Mouse (Mus musculus) hindbrain, postnatal 0 days (tissue): ENCODE results near the gene Tgfb1. TPM values are rescaled to one million over a fixed set of nuclear protein-coding genes. Genes with fewer than 3 reads are reported as not detected.

ENCODE experiments used
- ATAC-seq: fragments of 200-750 bp; cut with Nextera tagmentation; 2 replicates; pipeline ENCODE4 v1.8.0; 2017; ENCODE audit warnings: mild to moderate bottlenecking, moderate TSS enrichment, moderate library complexity
- DNase-seq: peaks from one replicate; pipeline ENCODE4 v3.0.0-alpha.2; 2015; ENCODE audit warnings: low spot score
- H3K27ac ChIP-seq: fragments of 300-500 bp; sonication (generic); 2 replicates; pipeline ENCODE4 v1.5.1; 2014; ENCODE audit warnings: mild to moderate bottlenecking
- H3K27me3 ChIP-seq: fragments of 300-500 bp; sonication (generic); 2 replicates; pipeline ENCODE4 v1.6.1; 2014; ENCODE audit warnings: low read length, mixed read lengths; ENCODE audit not compliant: insufficient read depth
- H3K36me3 ChIP-seq: fragments of 300-500 bp; sonication (generic); 2 replicates; pipeline ENCODE4 v1.6.1; 2014; ENCODE audit warnings: low read length, mixed read lengths; ENCODE audit not compliant: insufficient read depth
- H3K4me1 ChIP-seq: fragments of 300-500 bp; sonication (generic); 2 replicates; pipeline ENCODE4 v1.6.1; 2014; ENCODE audit warnings: antibody characterized with exemption, low read length, mixed read lengths; ENCODE audit not compliant: insufficient read depth
- H3K4me2 ChIP-seq: fragments of 300-500 bp; sonication (generic); 2 replicates; pipeline ENCODE4 v1.6.1; 2014; ENCODE audit warnings: low read depth, mild to moderate bottlenecking, low read length, moderate library complexity, mixed read lengths
- H3K4me3 ChIP-seq: fragments of 300-500 bp; sonication (generic); 2 replicates; pipeline ENCODE4 v1.5.1; 2014; ENCODE audit warnings: low read length
- H3K9ac ChIP-seq: fragments of 300-500 bp; sonication (generic); replicated peaks from 2 replicates; pipeline ENCODE4 v1.6.1; 2014; ENCODE audit warnings: mild to moderate bottlenecking, low read length, moderate library complexity, mixed read lengths
- H3K9me3 ChIP-seq: fragments of 300-500 bp; sonication (generic); 2 replicates; pipeline ENCODE4 v1.6.1; 2016; ENCODE audit warnings: low read length, mixed read lengths
- CTCF ChIP-seq: IDR thresholded peaks from 2 replicates; pipeline ENCODE4 v1.5.1; 2016; ENCODE audit warnings: antibody characterized with exemption, control low read depth, low read depth
- WGBS: fragments of 180-500 bp; shearing (Covaris S2); extraction: QIAGEN DNeasy Blood & Tissue Kit; methylation state at CpG from one replicate; pipeline ENCODE4 v1.1.7; 2014; 5-methylcytosine and 5-hydroxymethylcytosine counted together
- polyA plus RNA-seq: library from polyadenylated mRNA; unstranded; fragments of >200 nt; fragmentation: Nextera tagmentation; extraction: Ambion mirVana; gene quantifications from 2 replicates; pipeline ENCODE4 v1.2.1, GENCODE M21; 2015
- total RNA-seq: library from RNA; depleted of rRNA; stranded (reverse); fragments of >200 nt; gene quantifications from 2 replicates; pipeline ENCODE4 v1.2.3, GENCODE M21; 2014

The Tgfb1 gene
- total and polyA plus RNA-seq, 2 experiments from 2014 or later, result 0.98 to 2.4 TPM

DNA sequence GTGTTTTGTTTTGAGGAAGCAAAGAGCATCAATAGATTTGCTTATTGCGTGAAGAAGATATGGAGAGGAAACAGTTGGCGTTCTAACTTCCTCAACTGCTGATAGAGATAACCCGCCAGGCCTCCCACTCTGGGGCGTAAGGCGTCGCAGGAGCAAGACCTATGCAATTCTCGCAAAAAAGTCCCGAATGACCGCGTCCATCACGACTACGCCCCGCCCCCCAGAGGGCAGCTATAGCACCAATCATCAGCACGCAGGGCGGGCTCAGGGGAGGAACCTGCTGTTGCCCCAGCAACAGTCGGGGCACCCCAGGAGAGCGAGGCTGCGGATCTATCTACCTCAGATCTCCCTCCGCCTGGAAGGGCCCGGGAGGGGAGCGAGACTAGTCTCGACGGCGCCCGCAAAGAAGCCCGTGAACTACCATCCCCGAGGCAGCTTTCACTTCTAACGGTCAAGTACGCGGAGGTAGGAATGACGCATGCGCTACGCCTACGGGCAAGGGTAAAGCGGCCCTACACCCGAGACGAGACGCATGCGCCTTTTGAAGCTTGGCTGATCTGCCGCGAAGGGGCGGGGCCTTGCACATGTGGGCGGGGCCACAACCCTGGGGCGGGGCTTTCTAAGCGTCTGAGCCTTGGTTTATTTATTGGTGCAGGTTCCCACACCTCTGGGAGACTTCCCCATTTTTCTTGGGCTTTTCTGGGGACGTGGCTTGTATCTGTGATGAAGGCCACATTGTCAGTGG lies 6.1 kb upstream of the Tgfb1 start, which contains the start of gene B9d2:
Gene B9d2, plus strand, starts transcription at position 267 of the 745 bp plus-strand sequence.
- no peak; the same call in 1 of the 2 replicates for TF ChIP-seq CTCF
- Histone ChIP-seq H3K4me3 (peak within 1 kb of the TSS; percentile 57), H3K27me3 (peaks cover 2% of the 10 kb centered on the region; the same call in 1 of the 2 replicates), H3K4me2 (peak within 1 kb of the TSS; percentile 64), H3K27ac (peak within 1 kb of the TSS; percentile 94), H3K4me1 (no peaks in the 10 kb centered on the region), H3K9ac (peak within 1 kb of the TSS; percentile 68), H3K36me3 (no peaks in the 10 kb centered on the region), H3K9me3 (no peaks in the 10 kb centered on the region)
- DNase-seq (peak; percentile 97), ATAC-seq (peak; percentile 96)
- under 1% methylated on average over 46 of the region's 46 CpGs for WGBS

DNA sequence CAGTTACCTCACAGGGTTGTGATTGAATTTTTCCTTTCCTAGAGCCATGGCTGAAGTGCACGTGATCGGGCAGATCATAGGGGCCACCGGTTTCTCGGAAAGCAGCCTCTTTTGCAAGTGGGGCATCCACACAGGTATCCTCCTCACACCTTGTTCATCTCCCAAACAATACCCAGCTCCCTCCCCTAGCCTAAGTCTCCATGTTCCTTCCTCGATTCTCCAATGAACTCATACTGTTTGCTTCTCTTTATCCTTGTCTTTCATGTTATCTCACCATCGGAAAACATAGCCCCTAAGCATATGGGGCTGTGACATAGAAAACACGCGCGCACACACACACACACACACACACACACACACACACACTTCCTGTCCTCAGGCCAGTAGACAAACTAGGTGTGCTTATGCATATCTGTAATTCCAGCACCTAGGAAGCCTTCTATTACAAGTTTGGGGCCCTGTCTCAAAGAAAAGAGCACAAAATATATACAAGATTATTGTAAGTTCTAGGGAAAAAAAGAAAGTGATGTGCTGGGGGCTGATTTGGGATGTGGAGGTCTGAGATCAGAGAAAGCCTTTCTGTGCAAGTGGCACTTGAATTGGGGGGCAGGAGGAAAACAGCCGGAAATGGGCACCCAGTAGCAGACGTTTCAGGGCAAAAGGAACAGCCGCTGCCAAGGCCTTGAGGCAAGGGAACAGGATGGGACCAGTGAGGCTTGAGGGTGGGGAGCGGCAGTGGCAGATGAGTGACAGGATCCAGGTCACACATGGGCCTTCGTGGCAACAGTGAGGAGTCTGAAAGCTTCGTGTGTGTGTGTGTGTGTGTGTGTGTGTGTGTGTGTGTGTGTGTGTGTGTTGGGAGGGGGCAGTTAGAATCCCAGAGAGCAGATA lies 5.2 kb upstream of the Tgfb1 start:
- Histone ChIP-seq H3K27ac (peak overlapping the region; percentile 94), H3K4me2 (peak overlapping the region; percentile 64), H3K4me3 (peak overlapping the region; percentile 57), H3K9ac (peak overlapping the region; percentile 68), H3K4me1 (no peaks in the 10 kb centered on the region), H3K9me3 (no peaks in the 10 kb centered on the region), H3K36me3 (no peaks in the 10 kb centered on the region), H3K27me3 (peaks cover 11% of the 10 kb centered on the region)
- no peak for TF ChIP-seq CTCF
- DNase-seq, result no peak
- ATAC-seq, result no peak
- 54% methylated on average over 15 of the region's 15 CpGs for WGBS

DNA sequence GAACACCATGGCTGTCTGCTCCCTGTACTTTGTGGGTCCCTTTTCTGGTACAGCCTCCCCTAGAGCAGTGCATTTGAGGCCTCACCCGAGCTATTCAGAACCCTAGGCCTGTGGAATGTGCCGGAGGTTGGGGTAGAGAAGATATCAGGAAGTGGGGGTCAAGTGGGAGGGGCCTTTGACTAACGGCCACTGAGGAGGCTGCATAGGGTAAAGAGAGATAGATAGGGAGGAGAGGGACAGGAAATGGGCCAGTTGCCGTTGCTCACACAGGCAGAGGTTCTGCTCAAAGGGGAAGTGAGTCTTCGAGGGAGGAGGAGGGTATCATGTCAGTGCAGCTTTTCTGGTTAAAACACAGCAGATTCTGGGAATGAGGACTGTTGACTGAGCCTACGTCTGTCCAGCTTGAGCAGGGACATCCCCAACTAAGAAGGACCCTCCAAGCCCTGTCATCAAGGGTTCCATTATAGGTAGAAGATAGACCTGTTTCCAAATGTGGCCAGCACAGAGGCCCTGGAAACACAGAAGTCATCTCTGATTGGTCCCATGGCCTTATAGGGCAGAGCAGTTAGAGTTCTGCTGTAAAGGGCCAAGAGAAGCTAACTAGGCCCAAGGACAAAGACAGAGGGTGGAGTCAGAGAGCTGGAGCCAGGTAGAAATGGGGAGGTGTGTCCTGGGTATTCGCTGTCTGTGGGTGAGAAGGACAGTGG lies 3.2 kb upstream of the Tgfb1 start:
- Histone ChIP-seq H3K9me3 (no peaks in the 10 kb centered on the region), H3K36me3 (no peaks in the 10 kb centered on the region), H3K4me2 (no peak overlapping the region), H3K27me3 (peaks cover 22% of the 10 kb centered on the region), H3K4me1 (peaks cover 11% of the 10 kb centered on the region; the same call in 1 of the 2 replicates), H3K4me3 (no peak overlapping the region), H3K27ac (no peak overlapping the region), H3K9ac (no peak overlapping the region)
- ATAC-seq (no peak), DNase-seq (no peak)
- 77% methylated on average over 7 of the region's 7 CpGs for WGBS
- no peak for TF ChIP-seq CTCF

GRCm38 (mm10) chr7:25684659-25685058 lies 2.1 kb upstream of the Tgfb1 start:
- Histone ChIP-seq H3K9me3 (no peaks in the 10 kb centered on the region), H3K27me3 (peaks cover 31% of the 10 kb centered on the region), H3K4me1 (peaks cover 11% of the 10 kb centered on the region; the same call in 1 of the 2 replicates), H3K4me3 (no peak overlapping the region), H3K36me3 (no peaks in the 10 kb centered on the region), H3K4me2 (no peak overlapping the region), H3K27ac (no peak overlapping the region), H3K9ac (no peak overlapping the region)
- WGBS, result 85% methylated on average over 6 of the region's 6 CpGs
- DNase-seq (no peak), ATAC-seq (no peak)
- no peak for TF ChIP-seq CTCF

GRCm38 (mm10) chr7:25685926-25686470 lies 804 bp upstream of the Tgfb1 start:
- peak overlapping the region; percentile 45; the same call in 1 of the 2 replicates for H3K4me3 ChIP-seq
- H3K9me3 ChIP-seq, result no peaks in the 10 kb centered on the region

More at GRCm38 (mm10) chr7:25685926-25686470, 804 bp upstream of the Tgfb1 start:
- no peaks in the 10 kb centered on the region for H3K36me3 ChIP-seq
- DNase-seq, result no peak
- 74% methylated on average over 21 of the region's 21 CpGs for WGBS
- no peak overlapping the region for H3K9ac ChIP-seq
- TF ChIP-seq CTCF, result no peak
- peaks cover 38% of the 10 kb centered on the region for H3K27me3 ChIP-seq
- no peak overlapping the region; the same call in 1 of the 2 replicates for H3K4me2 ChIP-seq
- H3K4me1 ChIP-seq, result peaks cover 11% of the 10 kb centered on the region; the same call in 1 of the 2 replicates
- ATAC-seq, result no peak
- H3K27ac ChIP-seq, result no peak overlapping the region
